Mouse (Mus musculus) adrenal gland, postnatal 14 days (tissue): ENCODE measurements around the gene Lama5. TPM values are rescaled to one million over a fixed set of nuclear protein-coding genes. Genes with fewer than 3 reads are reported as not detected.

Source experiments
- DNase-seq: peaks from one replicate; pipeline ENCODE4 v3.0.0; 2021; ENCODE audit warnings: mixed read lengths
- microRNA-seq, 2 experiments: library from miRNA; unstranded; fragments of <30 nt; microRNA quantifications; one replicate each; pipeline ENCODE4 v1.2.0; 2021
- total RNA-seq: library from RNA; stranded (reverse); gene quantifications from 2 replicates; pipeline ENCODE4 v1.2.3, GENCODE M21; 2021

Gene Lama5
- total RNA-seq, 1 experiment from 2014 or later, result 55.1 TPM

GRCm38 (mm10) chr2:180135414-180135813 is 90.2 kb downstream of the Lama5 start:
- no peak for DNase-seq

- DNase-seq, result no peak
Measured at GRCm38 (mm10) chr2:180133911-180134310, 91.7 kb downstream of the Lama5 start.

- DNase-seq, result no peak
Measured at GRCm38 (mm10) chr2:180133231-180133630, 92.4 kb downstream of the Lama5 start.

GRCm38 (mm10) chr2:180127675-180128074 is 98.0 kb downstream of the Lama5 start:
- no peak for DNase-seq

Small RNA genes within 50 kb of the gene (microRNA-seq; reads per million reads assigned to microRNA genes)
- gene Mir3091 (0 reads per million in 2 experiments), gene Mir7005 (0 reads per million in 2 experiments)

Other genes starting within 250 kb of the Lama5 start
- 20.7 and 21.6 TPM in 2 replicates for gene Taf4, start 249.2 kb downstream of the Lama5 start, total RNA-seq
- gene Lsm14b, start 200.9 kb downstream of the Lama5 start, total RNA-seq, result 36.0 and 36.8 TPM in 2 replicates
- 225 and 229 TPM in 2 replicates for gene Psma7, start 183.4 kb downstream of the Lama5 start, total RNA-seq
- 7.0 and 7.5 TPM in 2 replicates for gene Ss18l1, start 183.3 kb downstream of the Lama5 start, total RNA-seq
- gene Mtg2, start 155.3 kb downstream of the Lama5 start, total RNA-seq, result 14.6 and 17.9 TPM in 2 replicates
- 0.41 TPM in 1 of 2 replicates, not detected in the other for gene Hrh3, start 121.4 kb downstream of the Lama5 start, total RNA-seq
- 36.1 and 36.2 TPM in 2 replicates for gene Osbpl2, start 106.6 kb downstream of the Lama5 start, total RNA-seq
- 126 and 130 TPM in 2 replicates for gene Adrm1, start 54.4 kb downstream of the Lama5 start, total RNA-seq
- 787 and 921 TPM in 2 replicates for gene Rps21, start 31.5 kb upstream of the Lama5 start, total RNA-seq
- gene Cables2, start 47.6 kb upstream of the Lama5 start, total RNA-seq, result 17.8 and 18.4 TPM in 2 replicates
- gene Rbbp8nl, start 64.0 kb upstream of the Lama5 start, total RNA-seq, result not detected in 2 replicates
- gene Gata5, start 108.8 kb upstream of the Lama5 start, total RNA-seq, result 0.15 and 0.26 TPM in 2 replicates
- 7.0 and 7.1 TPM in 2 replicates for gene Slco4a1, start 230.4 kb upstream of the Lama5 start, total RNA-seq